Mouse (Mus musculus) embryonic facial prominence, embryonic 12.5 days (tissue): ENCODE data around the gene Gm49387. TPM values are rescaled to one million over a fixed set of nuclear protein-coding genes. Genes with fewer than 3 reads are reported as not detected.

ENCODE experiments used
- ATAC-seq: fragments of 200-750 bp; cut with Nextera tagmentation; 2 replicates; pipeline ENCODE4 v1.8.0; 2017; ENCODE audit not compliant: insufficient number of reproducible peaks, insufficient read depth, low FRiP score, low TSS enrichment
- H3K27ac ChIP-seq: fragments of 300-500 bp; sonication (generic); 2 replicates; pipeline ENCODE4 v1.5.1; 2016; ENCODE audit warnings: mild to moderate bottlenecking
- H3K27me3 ChIP-seq: fragments of 300-500 bp; sonication (generic); 2 replicates; pipeline ENCODE4 v1.6.1; 2016; ENCODE audit warnings: mild to moderate bottlenecking, moderate library complexity
- H3K36me3 ChIP-seq: fragments of 300-500 bp; sonication (generic); 2 replicates; pipeline ENCODE4 v1.6.1; 2016; ENCODE audit warnings: mild to moderate bottlenecking
- H3K4me1 ChIP-seq: fragments of 300-500 bp; sonication (generic); 2 replicates; pipeline ENCODE4 v1.6.1; 2016
- H3K4me2 ChIP-seq: fragments of 300-500 bp; sonication (generic); replicated peaks from 2 replicates; pipeline ENCODE4 v1.6.1; 2016; ENCODE audit warnings: mild to moderate bottlenecking, moderate library complexity
- H3K4me3 ChIP-seq: fragments of 300-500 bp; sonication (generic); 2 replicates; pipeline ENCODE4 v1.5.1; 2016; ENCODE audit warnings: mild to moderate bottlenecking
- H3K9ac ChIP-seq: fragments of 300-500 bp; sonication (generic); 2 replicates; pipeline ENCODE4 v1.6.1; 2016; ENCODE audit warnings: mild to moderate bottlenecking, moderate library complexity
- H3K9me3 ChIP-seq: fragments of 300-500 bp; sonication (generic); 2 replicates; pipeline ENCODE4 v1.6.1; 2016; ENCODE audit warnings: mild to moderate bottlenecking, moderate library complexity
- WGBS: fragments of 180-500 bp; shearing (Covaris S2); methylation state at CpG from one replicate; pipeline ENCODE4 v1.1.7; 2016; 5-methylcytosine and 5-hydroxymethylcytosine counted together
- polyA plus RNA-seq: library from polyadenylated mRNA; unstranded; fragments of >200 nt; fragmentation: Nextera tagmentation; extraction: Ambion mirVana; gene quantifications from 2 replicates; pipeline ENCODE4 v1.2.1, GENCODE M21; 2016

The Gm49387 gene
- polyA plus RNA-seq, 1 experiment from 2014 or later, result 2.3 TPM

DNA sequence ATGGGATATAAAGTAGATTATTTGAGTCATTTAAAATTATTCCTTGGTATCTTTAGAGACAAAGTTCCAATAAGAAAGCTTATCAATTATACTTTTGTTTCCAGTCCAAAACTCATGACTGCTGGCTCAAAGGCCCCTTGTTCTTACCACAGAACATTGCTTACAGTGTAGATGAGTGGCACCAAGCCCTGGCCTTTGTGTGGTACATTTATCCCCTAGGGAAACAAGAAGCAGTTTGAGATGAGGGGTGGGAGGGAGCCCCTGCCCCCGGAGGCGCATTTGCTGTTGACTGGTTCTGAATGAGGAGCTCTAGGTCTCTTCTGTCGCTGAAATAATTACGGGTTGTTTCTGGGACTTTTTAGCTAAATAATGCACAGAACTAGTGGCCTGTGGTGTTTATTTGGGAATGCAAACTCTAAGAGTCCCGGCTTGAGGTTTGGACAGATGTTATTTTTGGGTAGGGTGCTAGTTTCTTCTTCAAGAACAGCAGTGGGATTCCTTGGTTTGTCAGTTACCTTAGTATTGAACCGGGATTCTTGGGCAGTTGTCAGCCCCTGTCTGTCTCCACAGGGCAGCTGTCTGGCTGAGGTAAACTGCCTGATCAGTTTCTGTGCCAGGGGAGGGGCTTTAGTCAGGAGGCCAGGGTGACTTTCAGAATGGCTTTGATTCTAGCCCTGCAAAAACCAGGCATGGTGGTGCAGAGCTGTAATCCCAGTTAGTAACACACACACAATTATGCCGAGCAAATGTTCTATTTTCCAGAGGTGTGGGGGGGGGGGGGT, 19.8 kb upstream of the Gm49387 start:
- H3K9me3 ChIP-seq, result no peaks in the 10 kb centered on the region
- 24% methylated on average over 7 of the region's 7 CpGs for WGBS
- no peak overlapping the region for H3K4me3 ChIP-seq
- H3K27me3 ChIP-seq, result no peaks in the 10 kb centered on the region
- no peak overlapping the region for H3K9ac ChIP-seq
- no peak overlapping the region for H3K4me2 ChIP-seq
- H3K27ac ChIP-seq, result peak overlapping the region; percentile 98
- H3K4me1 ChIP-seq, result peaks cover 52% of the 10 kb centered on the region
- H3K36me3 ChIP-seq, result no peaks in the 10 kb centered on the region
- no peak for ATAC-seq

DNA sequence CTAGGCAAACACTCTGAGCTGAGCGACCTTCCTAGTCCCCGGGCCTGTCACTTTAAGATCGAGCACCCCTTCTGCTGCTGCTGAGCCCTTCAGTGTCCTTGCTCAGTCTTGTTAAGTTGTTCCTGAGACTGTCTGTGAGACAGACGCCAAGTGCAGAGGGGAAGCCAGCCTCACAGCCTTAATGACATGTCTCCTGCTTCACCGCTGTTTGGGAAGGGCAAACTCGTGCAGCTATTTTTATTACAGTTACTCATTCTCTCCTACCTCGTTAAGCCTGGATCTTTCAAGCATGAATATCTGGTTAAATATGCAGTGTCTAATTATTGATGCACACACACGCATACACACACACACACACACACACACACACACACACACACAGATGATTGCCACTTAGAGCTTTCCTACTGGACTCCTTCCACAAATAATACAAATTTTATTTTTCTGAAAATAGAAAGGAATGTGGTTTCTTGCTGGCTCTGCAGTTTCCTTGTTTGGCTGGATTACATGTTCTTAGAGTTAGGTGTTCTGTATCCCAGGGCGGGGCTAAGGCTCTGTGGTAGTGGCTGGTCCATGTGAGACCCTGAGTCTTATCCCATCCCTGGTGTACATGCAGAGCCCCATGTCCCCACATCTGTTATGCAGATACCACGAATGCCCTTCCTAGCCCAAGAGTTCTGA, 19.0 kb upstream of the Gm49387 start:
- Histone ChIP-seq H3K27me3 (no peaks in the 10 kb centered on the region), H3K9ac (no peak overlapping the region), H3K36me3 (no peaks in the 10 kb centered on the region), H3K4me2 (no peak overlapping the region), H3K4me3 (no peak overlapping the region), H3K27ac (peak overlapping the region; percentile 24), H3K9me3 (no peaks in the 10 kb centered on the region), H3K4me1 (peaks cover 52% of the 10 kb centered on the region)
- 56% methylated on average over 10 of the region's 10 CpGs for WGBS
- ATAC-seq, result no peak

DNA sequence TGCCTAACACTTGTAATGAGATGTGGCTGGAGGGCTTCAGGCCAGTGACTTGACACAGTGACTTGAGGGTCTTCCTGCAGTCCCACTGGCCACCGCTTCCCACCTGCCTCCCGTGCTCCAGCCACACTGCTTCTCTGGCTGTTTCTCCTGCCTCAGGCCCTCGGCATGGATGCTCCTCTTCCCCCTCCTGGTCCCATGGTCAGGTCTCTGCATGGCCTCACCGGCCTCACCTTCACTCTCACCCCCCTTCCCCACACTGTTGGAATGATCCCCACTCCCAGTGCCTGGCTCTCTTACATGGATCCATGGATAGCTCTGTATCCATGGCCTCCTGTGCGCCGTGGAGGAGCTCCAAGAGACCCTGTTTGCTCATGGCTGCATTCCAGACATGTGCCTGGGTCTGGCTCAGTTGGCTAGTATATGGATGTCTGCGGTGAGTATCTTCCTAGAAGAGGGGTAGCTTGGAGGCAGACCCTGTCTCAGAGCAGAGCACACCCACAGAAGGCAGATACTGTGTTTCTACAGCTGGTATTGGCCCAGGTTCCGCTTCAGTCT, 17.5 kb upstream of the Gm49387 start:
- Histone ChIP-seq H3K4me2 (no peak overlapping the region), H3K4me1 (peaks cover 43% of the 10 kb centered on the region), H3K4me3 (no peak overlapping the region), H3K27ac (no peak overlapping the region), H3K9me3 (no peaks in the 10 kb centered on the region), H3K27me3 (no peaks in the 10 kb centered on the region), H3K36me3 (no peaks in the 10 kb centered on the region), H3K9ac (no peak overlapping the region)
- 85% methylated on average over 8 of the region's 8 CpGs for WGBS
- ATAC-seq, result no peak

DNA sequence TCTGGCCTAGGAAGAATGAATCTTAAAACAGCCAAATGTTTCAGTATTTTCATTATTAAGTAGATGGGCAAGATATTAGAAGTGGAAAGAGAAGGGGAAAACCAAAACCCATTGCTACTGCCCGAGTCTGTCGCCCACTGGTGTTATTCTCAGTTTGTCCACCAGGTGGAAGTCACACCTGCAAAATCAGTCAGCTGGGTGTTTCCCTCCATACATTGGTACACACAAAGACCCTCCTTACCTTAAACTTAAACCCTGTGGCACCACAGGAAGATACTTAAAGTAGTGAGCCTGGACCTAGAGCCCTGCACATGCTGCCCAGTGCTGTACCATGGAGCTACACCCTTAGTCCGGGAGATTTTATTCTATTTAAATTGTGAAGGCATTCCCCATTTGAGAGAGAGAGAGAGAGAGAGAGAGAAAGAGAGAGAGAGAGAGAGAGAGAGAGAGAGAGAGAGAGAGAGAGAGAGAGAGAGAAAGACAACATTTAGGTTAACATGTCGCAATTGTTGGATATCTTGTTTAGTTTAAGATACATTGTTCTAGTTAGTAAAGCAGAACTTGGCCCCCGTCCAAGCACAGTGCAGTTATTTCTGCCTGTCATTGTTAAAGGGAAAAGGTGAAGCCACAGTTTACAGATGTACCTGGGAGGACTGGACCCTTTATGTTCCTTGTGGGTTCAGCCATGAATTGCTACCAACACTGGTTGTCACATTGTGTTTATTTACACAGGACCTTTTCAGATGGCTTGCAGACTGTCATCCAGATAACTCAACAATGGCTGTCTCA, 16.4 kb upstream of the Gm49387 start:
- Histone ChIP-seq H3K27ac (no peak overlapping the region), H3K4me3 (no peak overlapping the region)
- ATAC-seq, result no peak

DNA sequence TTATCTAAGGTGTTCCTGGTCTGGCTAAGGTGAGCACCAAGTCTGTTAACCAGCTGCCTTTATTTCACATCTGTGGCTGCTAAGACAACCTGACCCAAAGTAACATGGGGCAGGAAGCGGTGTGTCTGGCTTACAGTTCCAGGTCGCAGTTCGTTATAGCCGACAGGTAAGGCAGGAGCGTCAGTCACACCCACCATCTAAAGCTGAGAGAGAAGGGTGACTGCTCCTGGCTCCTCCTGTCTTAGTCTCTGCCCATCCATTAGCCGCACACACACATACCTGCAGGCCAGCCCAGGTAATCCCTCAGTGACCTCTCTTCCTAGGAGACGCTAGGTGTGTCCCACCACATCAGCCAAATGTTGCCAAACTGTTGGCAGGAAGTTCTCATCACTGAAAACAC, 15.7 kb upstream of the Gm49387 start:
- peaks cover 29% of the 10 kb centered on the region for H3K4me1 ChIP-seq
- H3K36me3 ChIP-seq, result no peaks in the 10 kb centered on the region
- H3K27me3 ChIP-seq, result no peaks in the 10 kb centered on the region
- H3K9ac ChIP-seq, result no peak overlapping the region
- ATAC-seq, result no peak
- H3K9me3 ChIP-seq, result no peaks in the 10 kb centered on the region
- H3K4me2 ChIP-seq, result no peak overlapping the region
- 71% methylated on average over 7 of the region's 7 CpGs for WGBS
- H3K4me3 ChIP-seq, result no peak overlapping the region
- no peak overlapping the region for H3K27ac ChIP-seq

More for the DNA sequence above, 16.4 kb upstream of the Gm49387 start:
- H3K4me1 ChIP-seq, result peaks cover 31% of the 10 kb centered on the region
- H3K9me3 ChIP-seq, result no peaks in the 10 kb centered on the region
- no peak overlapping the region for H3K9ac ChIP-seq
- no peak overlapping the region for H3K4me2 ChIP-seq
- no peaks in the 10 kb centered on the region for H3K36me3 ChIP-seq
- no peaks in the 10 kb centered on the region for H3K27me3 ChIP-seq
- WGBS, result 40% methylated on average over 5 of the region's 5 CpGs

DNA sequence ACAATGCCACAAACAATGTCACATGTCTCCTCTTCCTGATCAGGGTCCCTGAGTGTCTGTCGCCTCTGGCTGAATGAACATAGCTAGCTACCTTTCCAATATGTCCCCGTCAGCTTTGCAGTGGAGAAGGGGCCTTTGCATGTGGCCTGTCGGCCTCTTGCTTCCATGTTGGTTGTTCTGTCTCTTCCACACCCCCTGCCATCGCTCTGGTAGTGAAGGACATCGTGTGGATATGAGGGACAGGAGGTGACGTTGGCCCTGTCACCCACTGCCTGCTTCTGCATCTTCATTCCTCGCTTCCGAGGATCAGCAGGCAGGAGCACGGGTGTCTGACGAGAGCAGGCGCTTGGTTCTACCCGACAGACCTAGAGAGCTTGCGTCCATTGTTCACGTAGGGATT, 14.7 kb upstream of the Gm49387 start:
- no peaks in the 10 kb centered on the region for H3K27me3 ChIP-seq
- no peaks in the 10 kb centered on the region for H3K9me3 ChIP-seq
- H3K36me3 ChIP-seq, result no peaks in the 10 kb centered on the region
- H3K4me3 ChIP-seq, result no peak overlapping the region
- WGBS, result 77% methylated on average over 14 of the region's 14 CpGs
- no peak overlapping the region for H3K4me2 ChIP-seq
- peaks cover 20% of the 10 kb centered on the region for H3K4me1 ChIP-seq
- ATAC-seq, result no peak
- H3K9ac ChIP-seq, result no peak overlapping the region
- no peak overlapping the region for H3K27ac ChIP-seq

DNA sequence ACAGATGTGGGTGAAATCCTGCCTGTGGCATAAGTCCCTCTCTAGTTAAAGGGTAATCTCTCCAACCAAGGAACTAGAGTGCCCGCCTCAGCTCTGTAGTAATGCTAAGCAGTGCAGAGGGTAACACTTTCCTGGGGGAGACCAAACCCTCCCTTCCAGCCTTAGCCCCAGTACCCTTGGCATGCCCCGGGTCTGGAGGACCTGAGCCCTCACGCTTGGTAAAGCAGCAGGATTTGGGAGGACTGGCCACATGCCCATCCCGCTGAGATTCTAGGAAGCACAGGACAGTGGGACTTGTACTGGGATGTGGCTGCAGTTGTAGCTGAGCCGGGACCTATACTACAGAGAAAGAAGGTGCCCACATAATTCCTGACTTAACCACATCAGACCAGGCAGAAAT, 14.1 kb upstream of the Gm49387 start:
- Histone ChIP-seq H3K27me3 (no peaks in the 10 kb centered on the region), H3K9ac (no peak overlapping the region), H3K4me3 (no peak overlapping the region), H3K4me1 (peaks cover 14% of the 10 kb centered on the region), H3K36me3 (no peaks in the 10 kb centered on the region), H3K4me2 (no peak overlapping the region), H3K9me3 (no peaks in the 10 kb centered on the region), H3K27ac (no peak overlapping the region)
- ATAC-seq, result no peak
- 80% methylated on average over 5 of the region's 5 CpGs for WGBS

DNA sequence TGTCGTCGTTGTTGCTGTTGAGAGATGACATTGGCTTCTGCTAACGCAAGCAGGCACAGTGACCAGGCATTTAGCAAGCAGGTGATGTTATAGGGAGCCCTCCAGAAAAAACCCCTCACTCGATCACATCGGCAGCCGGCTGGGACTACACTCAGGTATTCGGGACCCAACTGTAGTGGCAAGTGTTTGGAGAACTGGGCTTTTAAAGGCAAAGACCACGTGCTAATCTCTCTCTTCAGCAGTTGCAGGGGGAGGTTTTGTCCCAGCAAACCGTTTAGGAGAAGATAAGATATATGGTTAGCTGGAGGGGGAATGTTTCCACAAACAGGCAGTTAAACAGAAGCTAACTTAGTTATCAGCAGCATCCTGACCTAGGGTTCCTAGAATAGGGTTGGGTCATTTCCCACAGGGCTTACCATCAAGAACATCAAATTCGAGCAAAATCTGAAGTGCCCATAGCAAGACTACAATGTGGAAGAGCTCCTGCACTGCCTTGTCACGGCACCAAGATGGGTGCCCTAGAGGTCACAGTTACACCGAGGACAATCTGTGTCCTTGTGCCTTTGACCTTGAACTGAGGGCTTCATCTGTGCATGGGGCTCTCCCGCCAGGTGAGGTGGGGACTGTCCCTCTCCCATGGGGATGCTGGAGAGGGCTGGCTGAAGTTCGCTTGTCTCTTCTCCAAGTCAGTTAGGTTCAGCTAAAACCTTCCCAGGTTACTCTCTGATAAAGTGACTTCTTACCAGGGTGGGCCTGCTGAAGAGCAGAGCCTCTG, 12.6 kb upstream of the Gm49387 start:
- Histone ChIP-seq H3K4me1 (peaks cover 9% of the 10 kb centered on the region; the same call in 1 of the 2 replicates), H3K9ac (no peak overlapping the region), H3K36me3 (no peaks in the 10 kb centered on the region), H3K27ac (no peak overlapping the region), H3K27me3 (no peaks in the 10 kb centered on the region), H3K9me3 (no peaks in the 10 kb centered on the region), H3K4me2 (no peak overlapping the region), H3K4me3 (no peak overlapping the region)
- ATAC-seq, result no peak
- WGBS, result 81% methylated on average over 14 of the region's 14 CpGs

DNA sequence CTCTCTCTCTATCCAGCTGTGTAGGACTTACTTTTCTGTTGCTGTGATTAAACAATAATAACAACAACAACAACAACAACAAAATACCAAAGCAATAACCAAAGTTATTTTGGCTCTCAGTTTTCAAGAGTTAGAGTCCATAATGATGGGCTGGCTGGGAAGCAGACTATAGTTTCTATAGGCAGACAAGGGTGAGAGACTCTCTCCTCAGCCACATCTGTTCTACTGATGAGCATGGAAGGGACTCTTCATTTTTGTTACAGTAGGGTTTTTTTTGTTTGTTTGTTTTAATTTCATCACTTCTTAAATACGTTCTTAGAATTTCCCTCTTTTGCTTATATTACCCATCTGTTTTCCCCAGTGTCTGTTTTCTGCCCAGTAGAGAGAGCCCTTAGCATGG, 11.9 kb upstream of the Gm49387 start:
- Histone ChIP-seq H3K36me3 (no peaks in the 10 kb centered on the region), H3K9ac (no peak overlapping the region), H3K9me3 (no peaks in the 10 kb centered on the region), H3K27ac (no peak overlapping the region), H3K4me3 (no peak overlapping the region), H3K4me1 (peaks cover 7% of the 10 kb centered on the region; the same call in 1 of the 2 replicates), H3K4me2 (no peak overlapping the region), H3K27me3 (no peaks in the 10 kb centered on the region)
- ATAC-seq, result no peak
- WGBS, result 89% methylated on average over 1 of the region's 1 CpGs

DNA sequence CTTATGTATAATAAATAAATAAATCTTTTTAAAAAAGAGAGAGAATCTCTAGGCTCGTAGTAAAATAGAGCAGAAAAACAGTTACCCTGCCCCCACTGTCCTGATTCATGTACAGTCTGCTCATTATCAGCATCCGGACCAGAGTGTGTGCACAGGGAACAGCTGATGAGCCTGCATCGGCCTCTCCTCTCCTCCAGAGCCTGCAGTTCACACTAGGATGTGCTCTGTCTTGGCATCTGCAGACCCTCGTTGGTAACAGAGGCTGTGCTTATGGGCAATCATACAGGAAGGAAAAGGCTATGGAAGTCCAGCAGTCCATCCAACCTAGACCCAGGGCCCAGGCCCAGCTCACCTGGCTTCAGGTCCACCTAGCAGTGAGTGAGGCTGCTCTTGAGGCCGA, 11.4 kb upstream of the Gm49387 start:
- Histone ChIP-seq H3K27me3 (no peaks in the 10 kb centered on the region), H3K4me2 (no peak overlapping the region), H3K36me3 (no peaks in the 10 kb centered on the region), H3K4me1 (0 out of 2 replicates have a peak, but pooled peaks cover 1% of the 10 kb centered on the region), H3K9me3 (no peaks in the 10 kb centered on the region), H3K27ac (no peak overlapping the region), H3K9ac (no peak overlapping the region), H3K4me3 (no peak overlapping the region)
- no peak for ATAC-seq
- WGBS, result 73% methylated on average over 5 of the region's 5 CpGs

DNA sequence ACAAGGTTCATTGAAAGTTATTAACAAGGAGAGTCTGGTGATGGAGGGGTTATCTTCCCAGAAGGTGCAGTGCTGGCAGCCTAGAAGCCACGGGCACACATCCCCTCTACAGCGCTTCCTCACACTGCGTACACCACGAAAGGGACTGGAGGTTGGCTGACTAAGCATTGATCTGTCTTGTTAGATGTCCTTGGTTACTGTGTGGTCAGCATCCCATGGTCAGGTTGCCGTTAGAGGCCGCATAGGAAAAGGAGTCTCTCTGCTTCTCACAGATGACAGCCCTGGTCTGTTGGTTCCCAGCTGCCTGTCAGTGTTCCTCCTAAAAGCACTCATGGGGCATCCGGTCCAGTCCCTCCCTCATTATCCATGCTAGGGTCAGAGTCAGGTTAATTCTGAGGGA, 10.5 kb upstream of the Gm49387 start:
- ATAC-seq, result no peak
- no peak overlapping the region for H3K4me3 ChIP-seq
- no peaks in the 10 kb centered on the region for H3K36me3 ChIP-seq
- WGBS, result 82% methylated on average over 7 of the region's 7 CpGs
- no peak overlapping the region for H3K9ac ChIP-seq
- no peak overlapping the region for H3K27ac ChIP-seq
- no peaks in the 10 kb centered on the region for H3K4me1 ChIP-seq
- H3K4me2 ChIP-seq, result no peak overlapping the region
- no peaks in the 10 kb centered on the region for H3K9me3 ChIP-seq
- no peaks in the 10 kb centered on the region for H3K27me3 ChIP-seq
